Mouse (Mus musculus) gastrocnemius, postnatal 25 days (tissue): Measurements from ENCODE around the gene Aldh3b1. TPM values are rescaled to one million over a fixed set of nuclear protein-coding genes. Genes with fewer than 3 reads are reported as not detected.
A peak's percentile ranks its signal among the peaks of the same experiment; 100 is the strongest.

Experiments
- DNase-seq: peaks from one replicate; pipeline ENCODE4 v3.0.0; 2022
- total RNA-seq, 2 experiments: library from RNA; stranded (reverse); gene quantifications; 1 replicate in 1 of 2; 2 replicates in 1 of 2; pipeline ENCODE4 v1.2.3; 2021

The Aldh3b1 gene
- total RNA-seq, 2 experiments from 2014 or later: 1.4 to 1.7 TPM

DNA sequence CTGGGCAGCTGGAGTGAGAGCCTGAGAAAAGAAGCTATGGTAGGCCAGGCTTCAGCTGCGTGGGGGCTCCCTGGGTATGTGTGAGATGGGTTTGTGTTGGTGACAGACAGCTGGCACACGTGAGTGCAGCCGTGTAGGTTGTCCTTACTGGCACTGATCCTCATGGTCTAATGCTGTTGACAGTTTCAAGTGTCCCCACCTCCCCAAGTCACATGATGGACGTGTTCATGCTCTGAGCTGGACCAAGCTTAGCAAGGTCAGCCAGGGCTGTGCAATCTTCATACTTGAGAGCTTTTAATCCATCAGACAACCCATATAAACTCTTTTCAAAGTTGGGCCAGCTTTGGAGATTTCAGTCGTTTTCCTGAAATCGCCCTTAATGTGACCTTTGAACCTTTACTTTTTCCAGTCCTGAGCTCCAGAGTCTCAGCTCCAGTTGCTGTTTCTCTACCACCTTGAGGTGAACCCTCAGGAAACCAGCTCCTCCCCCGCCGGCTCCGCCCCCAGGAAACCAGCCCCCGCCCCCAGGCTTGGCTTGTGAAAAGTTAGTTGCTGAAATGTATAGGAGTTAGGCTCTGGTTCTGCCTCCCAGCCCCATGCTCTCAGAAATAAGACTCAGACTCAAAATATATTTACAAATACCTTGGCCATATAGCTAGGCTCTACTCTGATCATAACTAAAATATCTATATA lies 16.4 kb upstream of the Aldh3b1 start:
- DNase-seq: no peak

DNA sequence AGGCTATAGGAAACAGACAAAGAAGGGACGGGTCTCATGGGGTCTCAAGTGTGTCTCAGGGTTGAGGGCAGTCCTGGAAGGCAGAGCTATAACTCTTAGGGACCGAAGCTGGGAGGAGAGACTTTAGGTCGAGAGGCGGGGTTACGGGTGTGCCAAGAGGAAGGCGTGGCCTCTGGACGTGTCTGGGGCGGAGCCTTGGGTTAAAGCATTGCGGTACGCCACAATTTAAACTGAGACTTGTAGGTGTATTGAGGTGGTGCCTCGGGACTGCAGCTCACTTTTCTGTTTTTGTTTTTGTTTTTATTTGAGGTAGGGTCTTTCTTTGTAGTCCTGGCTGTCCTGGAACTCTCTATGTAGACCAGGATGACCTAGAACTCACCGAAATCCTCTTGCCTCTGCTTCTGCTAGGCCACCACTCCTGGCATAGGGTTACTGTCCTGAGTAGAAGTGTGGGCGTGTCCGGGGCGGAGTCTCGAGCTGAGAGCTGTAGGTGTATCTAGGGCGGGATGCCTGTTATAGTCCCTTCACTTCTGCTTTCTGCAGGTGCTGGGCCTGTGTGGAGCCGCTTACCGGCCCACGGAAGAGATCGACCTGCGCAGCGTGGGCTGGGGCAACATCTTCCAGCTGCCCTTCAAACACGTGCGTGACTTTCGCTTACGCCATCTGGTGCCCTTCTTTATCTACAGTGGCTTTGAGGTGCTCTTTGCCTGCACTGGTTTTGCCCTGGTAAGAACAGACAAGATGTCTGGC lies 13.6 kb upstream of the Aldh3b1 start:
- DNase-seq: no peak

DNA sequence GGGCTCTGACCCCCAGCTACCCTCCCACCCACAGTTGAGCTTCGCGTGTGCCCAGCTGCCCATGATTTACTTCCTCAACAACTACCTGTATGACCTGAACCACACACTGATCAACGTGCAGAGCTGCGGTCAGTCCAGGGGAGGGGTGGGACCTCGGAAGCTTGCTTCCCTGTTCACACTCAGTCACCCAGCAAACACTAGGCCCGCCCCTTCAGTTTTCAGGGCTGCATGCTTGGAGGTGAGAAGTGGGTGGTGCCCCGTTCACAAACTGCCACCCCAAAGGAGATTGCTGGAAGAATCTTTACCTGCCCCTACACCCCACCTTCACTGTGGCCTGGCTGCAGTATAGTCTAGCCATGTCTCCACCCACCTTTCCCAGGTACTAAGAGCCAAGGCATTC lies 12.7 kb upstream of the Aldh3b1 start:
- no peak for DNase-seq

GRCm38 (mm10) chr19:3935896-3936850 lies 6.6 kb upstream of the Aldh3b1 start:
- DNase-seq: peak; percentile 63

- DNase-seq: peak; percentile 76
Measured at GRCm38 (mm10) chr19:3935032-3935895, 5.7 kb upstream of the Aldh3b1 start, which contains the start of gene Unc93b1. Gene Unc93b1 (plus strand): TSS chr19:3935186.

DNA sequence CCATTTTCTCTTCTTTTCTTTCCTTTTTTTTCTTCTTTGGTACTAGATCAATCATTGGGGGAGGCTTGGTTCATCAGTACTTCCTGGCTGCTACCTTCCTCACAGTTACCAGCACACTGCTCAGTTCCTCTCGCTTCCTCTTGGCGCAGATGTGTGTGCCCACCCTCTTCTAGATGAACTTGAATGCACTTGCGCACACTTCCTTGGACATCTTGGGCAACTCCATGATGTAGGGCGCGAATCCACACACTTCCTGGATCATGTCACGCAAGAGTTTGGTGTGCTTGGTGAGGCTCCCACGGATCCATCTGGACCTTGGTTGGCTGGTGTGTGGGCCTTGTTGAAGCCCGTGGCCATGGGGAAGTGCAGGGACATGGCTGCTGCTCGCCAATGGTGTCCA lies 2.1 kb upstream of the Aldh3b1 start:
- DNase-seq: no peak

GRCm38 (mm10) chr19:3930262-3931057 lies 852 bp upstream of the Aldh3b1 start:
- DNase-seq: no peak

DNA sequence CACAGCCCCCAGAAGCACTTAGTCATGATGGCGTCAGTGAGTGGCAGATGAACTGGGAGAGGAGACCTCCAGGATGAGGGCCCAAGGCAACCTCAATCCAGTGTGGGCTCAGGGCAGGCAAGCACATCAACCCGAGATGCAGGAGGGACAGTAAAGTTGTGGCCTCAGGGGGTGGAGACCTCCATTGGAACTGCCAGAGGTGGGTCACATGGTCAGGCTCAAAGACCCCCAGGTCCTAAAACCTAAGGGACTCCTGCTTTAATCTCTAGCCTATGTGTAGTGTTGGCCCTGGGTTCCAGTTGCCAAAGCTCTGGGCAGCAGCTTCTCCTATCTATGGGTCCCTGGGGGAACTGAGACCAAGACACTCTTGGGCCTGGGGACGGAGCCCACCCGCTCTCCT lies 829 bp downstream of the Aldh3b1 start:
- DNase-seq: no peak

GRCm38 (mm10) chr19:3927989-3928388 lies 1.6 kb downstream of the Aldh3b1 start:
- no peak for DNase-seq

GRCm38 (mm10) chr19:3926685-3927084 lies 2.9 kb downstream of the Aldh3b1 start:
- peak; percentile 5 for DNase-seq

DNA sequence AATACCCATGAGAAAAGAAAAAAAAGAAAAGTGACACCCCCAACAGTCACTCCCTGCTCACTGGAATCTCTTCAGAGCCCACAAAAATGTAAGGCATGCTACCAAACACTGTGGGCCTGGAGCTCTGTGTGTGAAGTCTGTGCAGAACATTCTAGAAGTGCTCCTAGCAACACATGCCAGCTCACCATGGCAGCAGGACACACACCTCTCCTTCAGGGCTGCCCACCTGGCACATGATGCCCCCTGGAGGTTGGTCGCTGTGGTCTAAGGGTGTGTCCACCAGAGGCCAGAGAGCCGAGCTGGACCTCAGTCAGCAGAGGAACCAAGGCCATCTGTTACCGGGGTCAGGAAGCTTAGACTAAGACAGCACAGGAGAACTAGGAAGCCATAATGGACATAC lies 3.3 kb downstream of the Aldh3b1 start:
- no peak for DNase-seq

GRCm38 (mm10) chr19:3925859-3926258 lies 3.7 kb downstream of the Aldh3b1 start:
- DNase-seq: no peak

DNA sequence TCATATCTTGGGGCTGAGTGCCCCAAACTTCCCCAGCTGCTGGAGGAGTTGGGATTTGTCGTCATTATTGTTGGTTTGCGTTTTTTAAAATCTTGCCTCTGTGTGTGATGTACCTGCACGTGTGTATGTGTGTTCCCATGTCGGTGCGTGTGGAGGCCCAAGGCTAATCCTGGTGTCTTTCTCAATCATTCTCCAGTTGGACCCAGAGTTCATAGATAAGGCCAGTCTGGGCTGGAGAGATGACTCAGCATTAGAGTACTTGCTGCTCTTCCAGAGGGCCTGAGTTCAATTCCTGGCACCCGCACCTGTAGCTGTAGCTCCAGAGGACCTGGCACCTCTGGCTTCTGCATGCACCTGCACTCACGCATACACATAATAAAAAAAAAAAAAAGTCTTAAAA lies 4.7 kb downstream of the Aldh3b1 start:
- no peak for DNase-seq

GRCm38 (mm10) chr19:3924190-3924589 lies 5.4 kb downstream of the Aldh3b1 start:
- no peak for DNase-seq

DNA sequence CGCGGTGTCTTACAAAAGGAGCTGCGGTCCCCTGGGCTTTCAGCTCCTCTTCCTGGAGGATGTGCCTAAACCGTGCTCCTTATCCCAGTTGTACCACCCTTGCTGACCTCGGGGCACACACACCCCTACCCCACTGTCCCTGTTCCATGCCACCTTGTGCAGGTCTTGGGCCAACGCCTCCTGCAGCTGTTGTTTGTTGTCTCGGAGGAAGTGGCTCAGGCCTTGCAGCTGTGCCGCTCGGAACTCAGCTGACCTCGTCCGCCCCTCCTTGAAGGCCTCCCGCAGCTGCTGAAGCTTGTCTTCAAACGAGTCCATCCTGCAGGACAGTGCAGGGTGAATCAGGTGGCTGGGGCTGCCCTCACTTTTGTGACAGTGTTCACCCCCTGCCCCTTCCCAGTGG lies 6.0 kb downstream of the Aldh3b1 start:
- peak; percentile 59 for DNase-seq

DNA sequence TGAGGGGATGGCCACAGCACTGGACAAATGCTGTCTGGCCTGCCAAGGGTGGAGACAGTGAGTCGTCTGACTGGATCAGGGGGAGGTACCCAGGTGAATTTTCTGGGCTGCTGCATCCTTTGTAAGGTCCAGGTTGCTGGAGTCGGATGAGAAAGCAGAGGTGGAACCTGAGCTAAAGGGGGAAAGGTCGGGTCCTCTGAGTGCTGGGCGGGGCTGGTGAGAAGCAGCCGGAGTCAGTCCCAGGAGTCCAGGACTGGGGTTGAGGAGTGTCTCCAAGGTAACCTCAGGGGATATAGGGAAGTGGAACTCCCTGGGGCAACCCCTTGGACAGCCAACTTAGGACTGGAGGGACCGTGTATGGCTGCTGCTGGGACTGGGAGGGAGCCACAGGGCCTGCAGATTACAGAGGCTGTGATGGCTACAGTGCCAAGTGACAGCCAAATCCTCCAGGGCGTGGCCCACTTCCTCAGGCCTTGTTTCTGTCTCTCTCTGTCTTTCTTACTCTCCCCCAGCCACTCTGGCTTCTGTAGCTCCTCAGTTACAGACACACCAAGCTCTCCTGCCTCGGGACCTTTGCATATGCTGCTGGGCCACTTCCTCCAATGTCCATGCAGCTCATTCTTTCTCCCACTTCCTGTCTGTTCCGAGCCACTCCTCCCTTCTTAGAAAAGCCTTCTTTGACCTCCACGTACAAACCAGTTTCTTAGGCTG lies 6.8 kb downstream of the Aldh3b1 start:
- no peak for DNase-seq

DNA sequence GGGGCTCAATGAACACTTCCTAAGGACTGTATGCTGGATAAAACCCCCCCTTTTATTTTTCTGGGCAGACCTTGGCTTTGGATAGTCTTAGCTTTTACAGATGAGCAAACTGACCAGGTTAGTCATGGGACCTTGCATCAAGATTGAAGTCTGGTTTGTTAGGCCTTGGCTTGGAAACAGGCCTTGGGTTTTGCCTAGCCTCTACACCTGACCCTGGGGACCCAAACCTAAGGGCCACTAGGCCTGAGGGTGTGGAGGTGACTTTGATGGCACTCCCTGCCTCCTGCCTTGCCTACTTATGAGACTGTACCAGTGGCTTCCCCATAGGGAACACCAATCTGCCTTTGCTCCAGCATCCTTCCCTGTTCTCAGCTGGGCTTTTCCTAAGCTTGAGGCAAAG lies 9.7 kb downstream of the Aldh3b1 start:
- no peak for DNase-seq

DNA sequence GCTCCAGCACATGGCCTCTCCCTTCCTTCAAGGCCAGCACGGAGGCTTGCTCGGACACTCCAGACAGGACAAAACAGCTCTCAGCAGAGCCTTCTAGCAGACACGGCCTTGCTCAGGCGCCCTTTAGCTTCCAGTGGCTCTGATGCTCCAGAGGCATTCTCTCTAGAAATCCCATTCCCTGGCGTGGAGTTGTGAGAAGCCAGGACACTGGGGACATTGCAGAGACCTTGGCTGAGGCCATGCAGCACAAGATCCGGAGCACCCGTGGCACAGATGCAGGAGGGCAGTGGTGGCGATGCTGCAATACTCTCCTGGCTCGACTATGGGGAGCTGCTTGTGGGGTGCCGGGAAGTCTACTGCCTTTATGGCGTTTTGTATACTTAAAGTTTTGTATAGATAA lies 12.9 kb downstream of the Aldh3b1 start:
- no peak for DNase-seq

GRCm38 (mm10) chr19:3914535-3914934 lies 15.1 kb downstream of the Aldh3b1 start:
- DNase-seq: no peak

- no peak for DNase-seq
Measured at GRCm38 (mm10) chr19:3913692-3914091, 15.9 kb downstream of the Aldh3b1 start.
